Mouse (Mus musculus): ENCODE measurements around the gene Fgf6. TPM values are rescaled to one million over a fixed set of nuclear protein-coding genes. Genes with fewer than 3 reads are reported as not detected.

Fgf6 gene
- polyA plus RNA-seq, 2 experiments: 2.5 to 2.8 TPM

DNA sequence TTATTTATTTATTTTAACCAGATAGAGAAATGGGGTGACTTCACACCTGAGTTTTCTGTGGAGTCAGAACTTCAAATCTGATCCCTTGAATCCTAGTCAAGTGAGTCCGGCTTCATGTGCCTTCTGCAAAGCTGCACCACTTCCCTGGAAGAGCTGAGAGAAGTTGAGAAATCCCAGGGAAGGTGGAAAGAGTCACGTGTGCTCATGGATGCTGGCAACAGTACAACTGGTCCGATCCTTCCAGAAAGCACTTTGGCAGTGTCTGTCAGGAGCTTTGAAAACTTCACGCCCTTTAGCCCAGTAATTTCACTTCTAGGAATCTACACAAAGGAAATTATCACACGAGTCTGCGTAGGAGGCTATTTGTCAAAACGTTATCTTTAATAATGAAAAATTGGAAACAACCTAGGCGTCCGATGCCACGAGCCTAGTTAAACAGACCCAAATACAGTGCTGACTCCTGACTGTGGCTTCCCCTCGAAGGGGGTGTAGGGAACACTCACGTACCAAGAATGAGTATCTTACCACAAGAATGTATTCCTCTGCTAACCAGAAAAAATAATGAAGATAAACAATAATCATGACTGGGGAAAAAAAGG lies 41.7 kb downstream of the Fgf6 start:
- Histone ChIP-seq H3K36me3 (ENCODE audit: control insufficient read depth, insufficient read depth, low read length) (no peaks in the 10 kb centered on the region), H3K27me3 (ENCODE audit: control insufficient read depth, insufficient read depth, low read length) (no peaks in the 10 kb centered on the region), H3K27ac (replicated peaks; ENCODE audit: low read depth, low read length) (no peak overlapping the region), H3K4me2 (replicated peaks; ENCODE audit: low read depth, low read length, severe bottlenecking) (no peak overlapping the region), H3K9me3 (ENCODE audit: control insufficient read depth, low read length) (no peaks in the 10 kb centered on the region), H3K9ac (ENCODE audit: low read depth, low read length, severe bottlenecking) (no peak overlapping the region), H3K4me1 (ENCODE audit: control insufficient read depth, insufficient read depth, low read length) (no peaks in the 10 kb centered on the region), H3K4me3 (replicated peaks; ENCODE audit: low read length) (no peak overlapping the region)
- WGBS: 79% methylated on average over 12 of the region's 12 CpGs
- ATAC-seq (ENCODE audit: low FRiP score, low read depth) (no peak), DNase-seq (ENCODE audit: low spot score) (no peak)
- TF ChIP-seq POLR2A (IDR thresholded peaks at IDR 0.05; ENCODE audit: borderline replicate concordance, extremely low read depth, insufficient read depth, insufficient read length): no peak

DNA sequence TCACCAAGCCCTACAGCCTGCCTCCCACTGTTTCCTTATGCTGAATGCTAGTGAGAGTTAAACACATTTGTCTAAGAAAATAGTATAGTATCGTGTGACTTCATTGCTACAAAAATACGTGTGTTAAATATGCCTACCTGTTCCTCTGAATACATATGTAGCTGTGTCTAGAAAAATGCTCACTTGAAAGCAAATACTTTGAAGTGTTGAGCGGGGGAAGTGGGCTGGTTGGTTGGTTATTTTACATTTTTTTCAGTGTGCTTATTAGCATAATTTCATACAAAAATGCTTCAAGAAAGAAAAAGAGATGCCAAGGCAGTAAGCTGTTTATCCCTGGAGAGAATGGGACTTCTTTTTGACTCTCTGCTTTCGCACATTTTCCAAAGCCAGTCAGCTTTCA lies 44.6 kb downstream of the Fgf6 start:
- 75% methylated on average over 4 of the region's 4 CpGs for whole genome bisulfite sequencing
- no peak for DNase-seq (ENCODE audit: low spot score)
- H3K4me2 ChIP-seq (replicated peaks; ENCODE audit: low read depth, low read length, severe bottlenecking): no peak overlapping the region

DNA sequence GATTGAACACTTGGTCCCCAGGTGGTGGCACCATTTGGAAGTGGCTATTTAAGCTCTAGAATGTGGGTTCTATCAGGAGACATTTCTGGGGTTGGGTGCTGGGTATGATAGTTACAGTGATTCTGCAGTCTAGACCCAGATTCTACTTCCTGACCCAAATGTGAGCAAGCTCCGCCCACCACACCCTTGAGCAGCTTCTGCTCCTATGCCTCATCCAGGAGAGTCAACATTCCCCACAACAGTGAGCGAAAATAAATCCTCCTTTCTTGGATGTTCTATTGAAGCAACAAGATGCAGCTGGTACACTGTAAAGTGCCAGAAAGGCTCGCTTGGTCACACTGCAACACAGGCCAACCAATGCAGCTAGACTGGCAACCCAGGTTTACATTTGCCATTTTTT lies 48.5 kb downstream of the Fgf6 start:
- H3K27me3 ChIP-seq (ENCODE audit: control insufficient read depth, insufficient read depth, low read length): no peaks in the 10 kb centered on the region
- H3K9me3 ChIP-seq (ENCODE audit: control insufficient read depth, low read length): no peaks in the 10 kb centered on the region
- WGBS: 83% methylated on average over 3 of the region's 3 CpGs
- no peak overlapping the region for H3K9ac ChIP-seq (ENCODE audit: low read depth, low read length, severe bottlenecking)
- H3K27ac ChIP-seq (replicated peaks; ENCODE audit: low read depth, low read length): no peak overlapping the region
- H3K4me2 ChIP-seq (replicated peaks; ENCODE audit: low read depth, low read length, severe bottlenecking): no peak overlapping the region
- no peaks in the 10 kb centered on the region for H3K36me3 ChIP-seq (ENCODE audit: control insufficient read depth, insufficient read depth, low read length)
- DNase-seq (ENCODE audit: low spot score): no peak
- H3K4me3 ChIP-seq (replicated peaks; ENCODE audit: low read length): no peak overlapping the region
- ATAC-seq (ENCODE audit: low FRiP score, low read depth): no peak
- no peaks in the 10 kb centered on the region for H3K4me1 ChIP-seq (ENCODE audit: control insufficient read depth, insufficient read depth, low read length)
- TF ChIP-seq POLR2A (IDR thresholded peaks at IDR 0.05; ENCODE audit: borderline replicate concordance, extremely low read depth, insufficient read depth, insufficient read length): no peak

More for the DNA sequence above, 44.6 kb downstream of the Fgf6 start:
- Histone ChIP-seq H3K9me3 (ENCODE audit: control insufficient read depth, low read length) (no peaks in the 10 kb centered on the region), H3K4me3 (replicated peaks; ENCODE audit: low read length) (no peak overlapping the region), H3K4me1 (ENCODE audit: control insufficient read depth, insufficient read depth, low read length) (no peaks in the 10 kb centered on the region), H3K36me3 (ENCODE audit: control insufficient read depth, insufficient read depth, low read length) (no peaks in the 10 kb centered on the region), H3K27ac (replicated peaks; ENCODE audit: low read depth, low read length) (no peak overlapping the region), H3K9ac (ENCODE audit: low read depth, low read length, severe bottlenecking) (no peak overlapping the region), H3K27me3 (ENCODE audit: control insufficient read depth, insufficient read depth, low read length) (no peaks in the 10 kb centered on the region)
- TF ChIP-seq POLR2A (IDR thresholded peaks at IDR 0.05; ENCODE audit: borderline replicate concordance, extremely low read depth, insufficient read depth, insufficient read length): no peak
- ATAC-seq (ENCODE audit: low FRiP score, low read depth): no peak

DNA sequence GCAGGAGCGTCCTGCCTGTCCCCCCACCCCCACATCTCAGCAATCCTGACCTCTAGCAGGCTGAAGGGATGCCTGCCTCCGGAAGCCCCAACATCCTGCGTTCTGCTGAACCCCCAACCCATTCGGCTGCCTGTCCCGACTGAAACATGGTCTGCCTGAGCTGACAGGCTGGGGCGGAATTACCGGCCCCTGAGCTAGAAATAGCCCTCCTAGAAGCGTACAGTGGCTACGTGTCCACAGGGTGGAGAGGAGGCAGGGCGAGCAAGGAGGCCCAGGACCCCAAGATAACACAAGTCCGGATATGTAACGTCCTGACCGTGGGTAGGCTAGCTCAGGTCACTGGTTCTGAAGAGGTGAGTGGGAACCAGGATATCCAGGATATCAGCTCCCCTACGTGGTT lies 49.4 kb downstream of the Fgf6 start:
- H3K9ac ChIP-seq (ENCODE audit: low read depth, low read length, severe bottlenecking): peak overlapping the region; percentile 31; the same call in 1 of the 2 replicates
- H3K4me3 ChIP-seq (replicated peaks; ENCODE audit: low read length): no peak overlapping the region
- H3K9me3 ChIP-seq (ENCODE audit: control insufficient read depth, low read length): no peaks in the 10 kb centered on the region
- TF ChIP-seq POLR2A (IDR thresholded peaks at IDR 0.05; ENCODE audit: borderline replicate concordance, extremely low read depth, insufficient read depth, insufficient read length): no peak
- H3K27me3 ChIP-seq (ENCODE audit: control insufficient read depth, insufficient read depth, low read length): no peaks in the 10 kb centered on the region
- ATAC-seq (ENCODE audit: low FRiP score, low read depth) (no peak), DNase-seq (ENCODE audit: low spot score) (no peak)
- no peak overlapping the region for H3K27ac ChIP-seq (replicated peaks; ENCODE audit: low read depth, low read length)
- peak overlapping the region; percentile 23; the same call in 1 of the 2 replicates for H3K4me2 ChIP-seq (replicated peaks; ENCODE audit: low read depth, low read length, severe bottlenecking)
- no peaks in the 10 kb centered on the region for H3K36me3 ChIP-seq (ENCODE audit: control insufficient read depth, insufficient read depth, low read length)
- H3K4me1 ChIP-seq (ENCODE audit: control insufficient read depth, insufficient read depth, low read length): no peaks in the 10 kb centered on the region
- 11% methylated on average over 14 of the region's 14 CpGs for WGBS

DNA sequence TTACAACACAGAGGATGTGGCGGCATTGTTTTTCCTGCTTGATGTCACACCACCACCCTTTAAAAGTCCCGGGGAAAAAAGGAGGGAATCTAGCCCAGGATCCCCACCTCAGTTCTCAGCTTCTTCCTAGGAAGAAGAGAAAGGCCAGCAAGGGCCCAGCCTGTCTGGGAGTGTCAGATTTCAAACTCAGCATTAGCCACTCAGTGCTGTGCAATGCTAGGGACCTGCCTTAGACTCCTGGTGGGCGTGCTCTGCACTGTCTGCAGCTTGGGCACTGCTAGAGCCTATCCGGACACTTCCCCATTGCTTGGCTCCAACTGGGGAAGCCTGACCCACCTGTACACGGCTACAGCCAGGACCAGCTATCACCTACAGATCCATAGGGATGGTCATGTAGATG lies 57.4 kb downstream of the Fgf6 start, which contains the start of gene Fgf23:
Gene Fgf23 (plus strand): TSS at position 86 of the 400 bp plus-strand sequence.
- Histone ChIP-seq H3K9me3 (ENCODE audit: control insufficient read depth, low read length) (no peaks in the 10 kb centered on the region), H3K4me1 (ENCODE audit: control insufficient read depth, insufficient read depth, low read length) (peaks cover 9% of the 10 kb centered on the region; the same call in 1 of the 2 replicates), H3K36me3 (ENCODE audit: control insufficient read depth, insufficient read depth, low read length) (no peaks in the 10 kb centered on the region), H3K9ac (ENCODE audit: low read depth, low read length, severe bottlenecking) (no peak within 1 kb of the TSS), H3K27me3 (ENCODE audit: control insufficient read depth, insufficient read depth, low read length) (no peaks in the 10 kb centered on the region), H3K4me2 (replicated peaks; ENCODE audit: low read depth, low read length, severe bottlenecking) (no peak within 1 kb of the TSS; the same call in 1 of the 2 replicates), H3K27ac (replicated peaks; ENCODE audit: low read depth, low read length) (no peak within 1 kb of the TSS), H3K4me3 (replicated peaks; ENCODE audit: low read length) (no peak within 1 kb of the TSS)
- 7% methylated on average over 5 of the region's 5 CpGs for WGBS
- peak; percentile 72 for DNase-seq (ENCODE audit: low spot score)
- ATAC-seq (ENCODE audit: low FRiP score, low read depth): peak; percentile 85
- no peak for TF ChIP-seq POLR2A (IDR thresholded peaks at IDR 0.05; ENCODE audit: borderline replicate concordance, extremely low read depth, insufficient read depth, insufficient read length)

Other genes with a start within 250 kb of the Fgf6 start
- 84.8 and 87.7 TPM in 2 replicates for gene Ndufa9, start 166.4 kb upstream of the Fgf6 start, polyA plus RNA-seq (2012; rRNA removed)
- gene Ndufa9, start 166.4 kb upstream of the Fgf6 start, polyA plus RNA-seq (2014; fragmentation: Nextera tagmentation; extraction: Ambion mirVana): 177 and 186 TPM in 2 replicates
- gene Akap3, start 162.5 kb upstream of the Fgf6 start, polyA plus RNA-seq (2012; rRNA removed): 0.04 and 0.05 TPM in 2 replicates
- not detected in 2 replicates for gene Akap3, start 162.5 kb upstream of the Fgf6 start, polyA plus RNA-seq (2014; fragmentation: Nextera tagmentation; extraction: Ambion mirVana)
- gene Dyrk4, start 93.7 kb upstream of the Fgf6 start, polyA plus RNA-seq (2012; rRNA removed): 0.03 and 0.08 TPM in 2 replicates
- not detected in 2 replicates for gene Dyrk4, start 93.7 kb upstream of the Fgf6 start, polyA plus RNA-seq (2014; fragmentation: Nextera tagmentation; extraction: Ambion mirVana)
- gene Rad51ap1, start 76.0 kb upstream of the Fgf6 start, polyA plus RNA-seq (2012; rRNA removed): 46.3 and 55.8 TPM in 2 replicates
- 50.6 and 52.7 TPM in 2 replicates for gene Rad51ap1, start 76.0 kb upstream of the Fgf6 start, polyA plus RNA-seq (2014; fragmentation: Nextera tagmentation; extraction: Ambion mirVana)
- 11.1 and 12.2 TPM in 2 replicates for gene D6Wsu163e, start 75.6 kb upstream of the Fgf6 start, polyA plus RNA-seq (2012; rRNA removed)
- 12.4 and 16.6 TPM in 2 replicates for gene D6Wsu163e, start 75.6 kb upstream of the Fgf6 start, polyA plus RNA-seq (2014; fragmentation: Nextera tagmentation; extraction: Ambion mirVana)
- gene Fgf23, start 57.3 kb downstream of the Fgf6 start, polyA plus RNA-seq (2012; rRNA removed): 0.17 and 0.24 TPM in 2 replicates
- gene Fgf23, start 57.3 kb downstream of the Fgf6 start, polyA plus RNA-seq (2014; fragmentation: Nextera tagmentation; extraction: Ambion mirVana): not detected in 2 replicates
- gene Tigar, start 94.0 kb downstream of the Fgf6 start, polyA plus RNA-seq (2012; rRNA removed): 3.4 and 4.1 TPM in 2 replicates
- gene Tigar, start 94.0 kb downstream of the Fgf6 start, polyA plus RNA-seq (2014; fragmentation: Nextera tagmentation; extraction: Ambion mirVana): 3.2 and 3.3 TPM in 2 replicates
- gene Ccnd2, start 136.6 kb downstream of the Fgf6 start, polyA plus RNA-seq (2012; rRNA removed): 143 and 170 TPM in 2 replicates
- gene Ccnd2, start 136.6 kb downstream of the Fgf6 start, polyA plus RNA-seq (2014; fragmentation: Nextera tagmentation; extraction: Ambion mirVana): 1,147 and 1,270 TPM in 2 replicates

Measured in limb, embryonic 14.5 days (tissue).